Comparison of ENCODE assay signal across 8 mouse cellular contexts in genomic region chr12:32897199-32898120, GRCm38 (mm10). TPM values are rescaled to one million over a fixed set of nuclear protein-coding genes. Genes with fewer than 3 reads are reported as not detected.
A peak's percentile ranks its signal among the peaks of the same experiment; 100 is the strongest.
DNase-seq lines count a peak whose midpoint lies in the region; ATAC-seq and TF ChIP-seq lines count a peak whose summit lies in the region.

No protein-coding gene starts in this region.

- H3K4me2 ChIP-seq in hindbrain, embryonic 11.5 days (replicated peaks; ENCODE audit: low read depth, low read length): no peak overlapping the region

- H3K4me1 ChIP-seq in cerebellum, adult 2 months (ENCODE audit: control insufficient read depth, insufficient read depth, low read length): peaks cover 6% of the 10 kb centered on the region
- no peaks in the 10 kb centered on the region for H3K4me1 ChIP-seq in hindbrain, embryonic 11.5 days (replicated peaks; ENCODE audit: control insufficient read depth, insufficient read depth, low read length)

- 51% methylated on average over 13 of the region's 13 CpGs for WGBS in cerebellum, adult 2 months
- 50% methylated on average over 13 of the region's 13 CpGs for WGBS in hindbrain, embryonic 11.5 days

- no peaks in the 10 kb centered on the region for H3K36me3 ChIP-seq in hindbrain, embryonic 11.5 days (ENCODE audit: control insufficient read depth, insufficient read depth, low read length)

- TF ChIP-seq CTCF in cerebellum, adult 2 months (IDR thresholded peaks at IDR 0.05; ENCODE audit: borderline replicate concordance, insufficient read depth, low read depth, low read length): peak; percentile 100

- no peak for TF ChIP-seq POLR2A in cerebellum, adult 2 months (IDR thresholded peaks at IDR 0.05; ENCODE audit: borderline replicate concordance, insufficient read depth, low read length)

- no peaks in the 10 kb centered on the region for H3K9me3 ChIP-seq in hindbrain, embryonic 11.5 days (ENCODE audit: control insufficient read depth, low read length)

- H3K4me3 ChIP-seq in cerebellum, adult 2 months (replicated peaks; ENCODE audit: insufficient read depth, low read depth, low read length): no peak overlapping the region
- no peak overlapping the region for H3K4me3 ChIP-seq in hindbrain, embryonic 11.5 days (ENCODE audit: low read depth, low read length)

- H3K27ac ChIP-seq in cerebellum, adult 2 months (ENCODE audit: insufficient read depth, low read length): no peak overlapping the region
- no peak overlapping the region for H3K27ac ChIP-seq in hindbrain, embryonic 11.5 days (ENCODE audit: low read depth, low read length)

- H3K9ac ChIP-seq in hindbrain, embryonic 11.5 days (ENCODE audit: low read depth, low read length): no peak overlapping the region

- ATAC-seq in hindbrain, embryonic 11.5 days (ENCODE audit: low FRiP score): peak; percentile 84

- DNase-seq in MEL-GATA-1-ER (ENCODE audit: extremely low read depth, low read depth): peak; percentile 44
- peak; percentile 85 to 95 for DNase-seq in cerebellum, adult 2 months
- DNase-seq in forelimb bud, embryonic 11.5 days (ENCODE audit: low read depth, low spot score): peak; percentile 85
- DNase-seq in hindbrain, embryonic 11.5 days (ENCODE audit: low spot score): peak; percentile 93
- peak; percentile 85 for DNase-seq in layer of hippocampus, adult 9-10 months (ENCODE audit: low spot score)
- DNase-seq in lung, postnatal 10 days: peak; percentile 91
- peak; percentile 71 for DNase-seq in retina, adult 2 months (ENCODE audit: low read depth, low spot score)
- peak; percentile 88 for DNase-seq in thymus, postnatal 14 days

- H3K27me3 ChIP-seq in cerebellum, adult 2 months (ENCODE audit: control insufficient read depth, insufficient read depth, low read length): no peaks in the 10 kb centered on the region
- H3K27me3 ChIP-seq in hindbrain, embryonic 11.5 days (ENCODE audit: control insufficient read depth, insufficient read depth, low read length): no peaks in the 10 kb centered on the region

RNA-seq across cellular contexts. Expression of gene Sypl, which starts 56.2 kb away (rescaled TPM):
- 53.6 and 54.7 TPM in 2 replicates for polyA plus RNA-seq in cerebellum, adult 2 months (2012; rRNA removed)
- 59.5 and 59.8 TPM in 2 replicates for polyA plus RNA-seq in hindbrain, embryonic 11.5 days (2014; fragmentation: Nextera tagmentation; extraction: Ambion mirVana)
